Mouse (Mus musculus): Measurements from ENCODE around the gene Hoxd9. TPM values are rescaled to one million over a fixed set of nuclear protein-coding genes. Genes with fewer than 3 reads are reported as not detected.
A peak's percentile ranks its signal among the peaks of the same experiment; 100 is the strongest.

Hoxd9 gene
- polyA plus RNA-seq, 1 experiment from 2014 or later, result 0.33 TPM

- Histone ChIP-seq H3K36me3 (ENCODE audit: insufficient read depth, low read length) (no peaks in the 10 kb centered on the region), H3K4me2 (replicated peaks; ENCODE audit: low read depth, low read length) (peak overlapping the region; percentile 42), H3K27ac (ENCODE audit: low read length) (no peak overlapping the region), H3K4me1 (ENCODE audit: insufficient read depth, low read depth, low read length) (0 out of 2 replicates have a peak, but pooled peaks cover 9% of the 10 kb centered on the region), H3K27me3 (replicated peaks; ENCODE audit: insufficient read depth, low read length) (peaks cover 76% of the 10 kb centered on the region), H3K4me3 (ENCODE audit: low read depth, low read length) (peak overlapping the region; percentile 27; the same call in 1 of the 2 replicates), H3K9ac (replicated peaks; ENCODE audit: low read depth) (no peak overlapping the region), H3K9me3 (ENCODE audit: low read length) (no peaks in the 10 kb centered on the region)
- TF ChIP-seq EP300 (IDR thresholded peaks at IDR 0.05), result no peak
- no peak for TF ChIP-seq CTCF (IDR thresholded peaks at IDR 0.05)
- under 1% methylated on average over 57 of the region's 69 CpGs for WGBS
- peak; percentile 26; the same call in 1 of the 2 replicates for ATAC-seq
- DNase-seq (ENCODE audit: low spot score), result no peak
Measured at GRCm38 (mm10) chr2:74655821-74656631, 41.5 kb upstream of the Hoxd9 start.

DNA sequence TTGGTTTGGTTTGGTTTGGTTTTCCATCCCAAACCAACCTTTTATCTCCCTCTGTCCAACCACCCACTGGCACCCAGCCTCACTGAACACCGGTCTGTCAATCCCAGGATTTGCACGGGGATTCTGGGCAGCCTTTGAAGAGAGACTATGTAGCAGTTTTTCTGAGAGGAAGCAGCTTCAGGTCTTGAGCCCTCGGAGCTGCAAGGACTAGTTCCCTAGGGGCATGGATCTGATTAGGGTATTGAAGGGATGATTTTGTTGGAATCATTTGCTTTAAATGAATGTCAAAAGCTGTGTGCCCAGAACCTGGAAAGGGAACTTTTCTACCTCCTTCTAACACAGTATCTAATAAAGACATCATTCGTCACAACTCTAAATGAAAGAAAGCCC is 40.9 kb upstream of the Hoxd9 start:
- no peak for DNase-seq (ENCODE audit: low spot score)
- Histone ChIP-seq H3K27ac (ENCODE audit: low read length) (no peak overlapping the region), H3K9ac (replicated peaks; ENCODE audit: low read depth) (no peak overlapping the region), H3K4me1 (ENCODE audit: insufficient read depth, low read depth, low read length) (0 out of 2 replicates have a peak, but pooled peaks cover 9% of the 10 kb centered on the region), H3K9me3 (ENCODE audit: low read length) (no peaks in the 10 kb centered on the region), H3K4me3 (ENCODE audit: low read depth, low read length) (no peak overlapping the region), H3K36me3 (ENCODE audit: insufficient read depth, low read length) (no peaks in the 10 kb centered on the region), H3K4me2 (replicated peaks; ENCODE audit: low read depth, low read length) (no peak overlapping the region), H3K27me3 (replicated peaks; ENCODE audit: insufficient read depth, low read length) (peaks cover 76% of the 10 kb centered on the region)
- no peak for ATAC-seq
- TF ChIP-seq EP300 (IDR thresholded peaks at IDR 0.05) (no peak), CTCF (IDR thresholded peaks at IDR 0.05) (no peak)
- 10% methylated on average over 4 of the region's 4 CpGs for WGBS

DNA sequence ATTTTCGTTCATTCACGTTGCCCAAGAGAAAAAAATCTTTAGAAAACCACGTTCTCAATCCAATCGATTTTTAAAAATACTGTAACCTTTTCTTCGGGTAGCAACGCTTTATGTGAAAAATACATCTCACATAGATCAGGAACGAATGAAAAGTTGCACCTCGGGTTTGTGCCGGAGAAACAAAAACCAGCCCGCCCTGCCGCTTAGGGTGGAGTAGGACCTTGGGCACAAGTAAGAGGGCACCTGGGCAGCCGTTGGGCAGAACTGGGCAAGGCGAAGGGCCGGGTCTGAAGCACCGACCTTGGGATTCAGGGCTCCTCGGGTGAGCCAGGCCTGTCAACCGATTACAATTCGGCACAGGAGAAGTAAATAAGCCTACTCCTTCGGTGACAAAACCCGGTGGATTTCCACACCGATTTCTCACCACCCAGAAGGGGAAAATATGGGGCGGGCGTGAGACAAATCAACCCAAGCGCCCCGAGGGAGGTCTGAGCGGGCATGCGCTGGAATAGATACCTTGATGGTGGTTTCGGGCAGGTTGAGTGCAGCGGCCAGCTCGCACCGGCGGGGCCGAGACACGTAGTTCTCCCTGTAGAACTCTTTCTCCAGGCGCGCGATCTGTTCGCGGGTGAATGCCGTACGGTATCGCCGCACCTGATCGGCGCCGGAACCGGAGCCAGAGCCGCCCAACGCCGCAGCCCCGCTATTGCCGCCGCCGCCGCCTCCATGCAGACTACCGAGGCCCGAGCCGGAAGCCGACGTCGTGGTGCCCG is 40.1 kb upstream of the Hoxd9 start:
- Histone ChIP-seq H3K9ac (replicated peaks; ENCODE audit: low read depth) (no peak overlapping the region), H3K4me3 (ENCODE audit: low read depth, low read length) (peak overlapping the region; percentile 12; the same call in 1 of the 2 replicates), H3K9me3 (ENCODE audit: low read length) (no peaks in the 10 kb centered on the region), H3K4me1 (ENCODE audit: insufficient read depth, low read depth, low read length) (0 out of 2 replicates have a peak, but pooled peaks cover 9% of the 10 kb centered on the region), H3K27ac (ENCODE audit: low read length) (no peak overlapping the region), H3K27me3 (replicated peaks; ENCODE audit: insufficient read depth, low read length) (peaks cover 75% of the 10 kb centered on the region), H3K4me2 (replicated peaks; ENCODE audit: low read depth, low read length) (0 out of 2 replicates have a peak overlapping the region, but pooled peaks have one; percentile 5), H3K36me3 (ENCODE audit: insufficient read depth, low read length) (no peaks in the 10 kb centered on the region)
- DNase-seq (ENCODE audit: low spot score) (no peak), ATAC-seq (no peak)
- WGBS, result 4% methylated on average over 53 of the region's 62 CpGs
- TF ChIP-seq CTCF (IDR thresholded peaks at IDR 0.05), result no peak
- no peak for TF ChIP-seq EP300 (IDR thresholded peaks at IDR 0.05)

GRCm38 (mm10) chr2:74658024-74658666 is 39.4 kb upstream of the Hoxd9 start:
- WGBS, result 5% methylated on average over 15 of the region's 15 CpGs
- no peaks in the 10 kb centered on the region for H3K9me3 ChIP-seq (ENCODE audit: low read length)
- TF ChIP-seq CTCF (IDR thresholded peaks at IDR 0.05), result no peak
- TF ChIP-seq EP300 (IDR thresholded peaks at IDR 0.05), result no peak
- ATAC-seq (no peak), DNase-seq (ENCODE audit: low spot score) (no peak)
- no peak overlapping the region for H3K27ac ChIP-seq (ENCODE audit: low read length)
- H3K36me3 ChIP-seq (ENCODE audit: insufficient read depth, low read length), result no peaks in the 10 kb centered on the region
- H3K4me1 ChIP-seq (ENCODE audit: insufficient read depth, low read depth, low read length), result 0 out of 2 replicates have a peak, but pooled peaks cover 9% of the 10 kb centered on the region
- H3K27me3 ChIP-seq (replicated peaks; ENCODE audit: insufficient read depth, low read length), result peaks cover 80% of the 10 kb centered on the region
- H3K4me3 ChIP-seq (ENCODE audit: low read depth, low read length), result peak overlapping the region; percentile 12; the same call in 1 of the 2 replicates
- no peak overlapping the region for H3K9ac ChIP-seq (replicated peaks; ENCODE audit: low read depth)
- 0 out of 2 replicates have a peak overlapping the region, but pooled peaks have one; percentile 5 for H3K4me2 ChIP-seq (replicated peaks; ENCODE audit: low read depth, low read length)

GRCm38 (mm10) chr2:74658667-74659371 is 38.7 kb upstream of the Hoxd9 start:
- under 1% methylated on average over 43 of the region's 47 CpGs for WGBS
- Histone ChIP-seq H3K4me1 (ENCODE audit: insufficient read depth, low read depth, low read length) (0 out of 2 replicates have a peak, but pooled peaks cover 9% of the 10 kb centered on the region), H3K27me3 (replicated peaks; ENCODE audit: insufficient read depth, low read length) (peaks cover 84% of the 10 kb centered on the region), H3K4me3 (ENCODE audit: low read depth, low read length) (no peak overlapping the region), H3K9ac (replicated peaks; ENCODE audit: low read depth) (no peak overlapping the region), H3K27ac (ENCODE audit: low read length) (no peak overlapping the region), H3K9me3 (ENCODE audit: low read length) (no peaks in the 10 kb centered on the region), H3K36me3 (ENCODE audit: insufficient read depth, low read length) (no peaks in the 10 kb centered on the region), H3K4me2 (replicated peaks; ENCODE audit: low read depth, low read length) (no peak overlapping the region)
- TF ChIP-seq CTCF (IDR thresholded peaks at IDR 0.05), result no peak
- DNase-seq (ENCODE audit: low spot score) (no peak), ATAC-seq (no peak)

Data from lung, postnatal 0 days (tissue).